Mouse (Mus musculus): ENCODE data around the gene Tmem37.

Gene Tmem37

DNA sequence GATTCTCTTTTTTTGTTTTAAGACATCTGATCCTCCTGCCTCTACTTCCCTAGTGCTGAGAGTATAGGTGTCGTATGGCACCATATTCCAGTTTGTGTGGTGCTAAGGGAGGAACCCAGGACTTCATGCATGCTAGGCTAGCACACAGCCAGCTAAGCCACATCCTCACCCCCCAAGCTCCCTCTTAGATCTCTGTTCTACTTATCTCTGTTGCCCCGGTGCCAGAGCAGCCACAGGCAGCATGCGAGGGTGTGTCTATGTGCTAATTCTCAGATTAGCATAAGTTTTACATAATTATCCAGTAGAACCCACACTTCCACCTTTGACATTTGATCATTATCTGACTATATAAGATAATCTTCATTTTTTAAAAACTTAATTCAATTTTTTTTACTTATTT lies 21.0 kb upstream of the Tmem37 start:
- ATAC-seq (ENCODE audit: insufficient number of reproducible peaks, low FRiP score, low TSS enrichment), result no peak

DNA sequence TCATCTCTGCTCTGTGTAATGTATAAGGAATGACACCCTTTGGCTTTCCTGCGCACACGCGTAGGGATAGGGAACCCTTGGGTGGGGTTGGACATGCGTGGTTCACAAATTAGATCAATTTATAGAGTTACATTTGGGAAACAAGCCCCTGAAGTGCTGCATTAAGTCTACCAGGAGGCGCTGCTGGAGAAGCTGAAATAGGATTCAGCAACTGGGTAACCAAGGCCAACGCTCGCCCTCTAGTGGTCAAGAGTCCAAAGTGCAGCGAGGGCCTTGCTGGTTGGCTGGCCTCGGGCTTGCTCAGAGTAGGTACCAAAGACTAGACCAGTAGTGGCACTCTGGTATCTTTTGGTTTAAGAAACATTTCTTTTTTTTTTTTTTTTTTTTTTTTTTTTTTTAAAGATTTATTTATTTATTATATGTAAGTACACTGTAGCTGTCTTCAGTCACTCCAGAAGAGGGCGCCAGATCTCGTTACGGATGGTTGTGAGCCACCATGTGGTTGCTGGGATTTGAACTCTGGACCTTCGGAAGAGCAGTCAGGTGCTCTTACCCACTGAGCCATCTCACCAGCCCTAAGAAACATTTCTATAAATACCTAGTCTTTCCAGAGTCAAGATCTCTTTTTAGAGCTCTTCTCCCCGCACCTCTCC lies 19.7 kb upstream of the Tmem37 start:
- peak; percentile 76 for ATAC-seq (ENCODE audit: insufficient number of reproducible peaks, low FRiP score, low TSS enrichment)

DNA sequence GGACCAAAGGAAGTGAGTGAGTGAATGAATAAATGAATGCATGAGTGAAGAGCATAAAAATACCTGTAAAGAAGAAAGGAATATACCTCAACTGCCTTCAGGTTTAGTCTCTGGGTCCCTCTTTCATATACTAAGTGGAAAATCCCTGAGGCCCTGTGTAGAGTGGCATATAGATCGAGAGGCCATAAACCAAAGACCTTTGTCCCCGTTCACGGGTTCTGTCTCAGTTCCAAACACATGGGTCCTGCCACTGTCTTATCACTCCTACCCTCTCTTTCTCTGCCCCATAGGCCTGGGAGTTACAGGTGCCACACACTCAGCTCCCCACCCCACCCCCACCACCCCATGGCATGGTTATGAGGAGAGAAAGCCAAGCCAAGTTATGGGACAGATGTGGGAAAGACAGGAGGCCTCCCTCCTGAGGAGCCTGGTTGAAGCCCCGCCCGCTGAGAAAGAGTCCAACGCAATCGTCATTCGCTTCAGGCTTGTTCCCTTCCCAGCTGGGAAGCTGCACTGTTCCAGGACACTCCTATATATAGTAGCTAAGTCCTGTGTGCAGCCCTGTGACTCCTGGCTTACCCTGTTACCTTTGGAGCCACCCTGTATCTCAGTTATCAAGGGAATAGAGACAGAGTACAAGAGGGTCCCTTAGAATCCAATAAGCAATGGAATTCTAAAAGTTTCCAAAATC lies 17.2 kb upstream of the Tmem37 start:
- ATAC-seq (ENCODE audit: insufficient number of reproducible peaks, low FRiP score, low TSS enrichment), result no peak

DNA sequence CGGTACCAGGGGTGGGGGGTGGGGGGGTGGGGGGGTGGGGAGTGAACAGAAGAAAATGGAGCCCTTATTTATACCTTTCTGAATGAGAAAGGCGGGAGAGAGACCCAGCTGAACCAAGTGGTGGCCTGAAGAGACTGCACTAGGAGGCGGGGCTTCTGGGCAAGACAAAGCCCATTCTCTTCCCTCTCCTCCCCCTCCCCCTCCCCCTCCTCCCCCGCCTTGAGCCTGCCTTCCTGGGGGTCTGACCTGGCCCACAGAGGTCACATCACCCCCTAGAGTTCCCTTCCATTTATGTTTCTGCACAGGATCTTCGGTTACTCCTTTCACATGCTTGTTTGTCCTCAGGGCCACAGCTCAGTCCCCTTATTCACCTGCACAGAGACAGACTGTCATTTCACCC lies 15.3 kb upstream of the Tmem37 start:
- ATAC-seq (ENCODE audit: insufficient number of reproducible peaks, low FRiP score, low TSS enrichment), result no peak

DNA sequence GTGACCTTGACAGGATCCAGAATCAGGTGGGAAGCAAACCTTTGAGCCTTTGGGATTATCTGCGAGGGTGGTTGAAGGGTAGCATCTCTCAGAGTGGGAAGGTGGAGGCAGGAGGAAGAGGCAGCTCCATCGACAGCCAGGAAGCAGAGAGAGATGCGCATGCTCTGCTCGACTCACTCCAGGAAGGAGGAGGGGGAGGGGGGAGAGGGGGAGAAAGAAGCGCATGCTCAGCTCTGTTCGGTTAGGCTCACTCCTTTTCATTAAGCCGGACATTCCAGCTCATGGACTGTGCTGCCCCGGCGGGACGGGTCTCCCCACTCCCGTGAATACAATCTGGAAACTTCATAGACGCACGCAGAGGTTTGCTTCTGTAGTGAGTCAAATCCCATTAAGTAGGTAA lies 12.8 kb upstream of the Tmem37 start:
- no peak for ATAC-seq (ENCODE audit: insufficient number of reproducible peaks, low FRiP score, low TSS enrichment)

DNA sequence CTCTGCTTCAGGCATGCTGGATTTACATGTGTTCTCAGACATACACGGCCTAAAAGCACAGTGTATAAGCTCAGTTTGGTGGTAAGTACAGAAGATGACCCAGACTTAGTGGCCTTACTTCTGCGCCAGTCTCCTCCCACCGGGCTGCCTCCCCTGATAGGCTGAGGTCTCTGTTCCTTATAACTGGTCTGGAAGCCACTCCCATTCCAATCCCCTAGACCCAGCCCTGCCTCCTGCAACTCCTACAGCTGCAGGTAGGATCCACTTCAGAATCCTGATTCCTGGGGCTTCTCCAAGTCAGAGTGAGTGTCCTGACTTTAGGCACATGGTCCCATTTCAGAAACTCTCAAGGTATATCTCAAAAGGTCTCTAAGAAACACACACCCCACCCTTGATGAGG lies 11.8 kb upstream of the Tmem37 start:
- no peak for ATAC-seq (ENCODE audit: insufficient number of reproducible peaks, low FRiP score, low TSS enrichment)

DNA sequence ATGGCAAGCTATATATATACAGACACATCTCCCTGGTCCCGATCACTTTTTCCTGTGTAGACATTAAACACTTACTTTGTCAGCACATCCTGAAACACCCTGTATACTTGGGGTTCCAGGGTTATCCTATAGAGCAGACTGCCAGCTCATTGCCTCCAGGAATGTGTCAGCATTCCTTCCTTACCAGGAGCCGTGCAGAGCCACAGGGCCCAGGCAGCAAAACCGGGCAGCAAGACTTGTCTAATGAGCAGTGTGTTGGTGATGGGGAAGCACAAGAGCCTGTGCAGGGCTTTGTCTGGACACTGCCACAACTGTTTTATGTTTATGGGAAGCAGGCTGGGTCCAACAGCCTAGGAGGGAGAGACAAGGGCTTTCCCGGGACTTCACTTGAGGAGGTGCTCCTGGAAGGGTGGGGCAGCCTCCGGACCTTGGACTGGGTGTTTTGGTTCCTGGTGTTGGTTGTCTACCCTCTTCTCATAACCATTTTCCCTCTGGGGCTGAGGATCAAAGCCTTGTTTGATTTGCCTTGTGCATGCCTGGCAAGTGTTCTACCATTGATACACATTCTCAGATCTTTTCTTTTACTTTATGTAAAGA lies 10.1 kb upstream of the Tmem37 start:
- ATAC-seq (ENCODE audit: insufficient number of reproducible peaks, low FRiP score, low TSS enrichment), result no peak

DNA sequence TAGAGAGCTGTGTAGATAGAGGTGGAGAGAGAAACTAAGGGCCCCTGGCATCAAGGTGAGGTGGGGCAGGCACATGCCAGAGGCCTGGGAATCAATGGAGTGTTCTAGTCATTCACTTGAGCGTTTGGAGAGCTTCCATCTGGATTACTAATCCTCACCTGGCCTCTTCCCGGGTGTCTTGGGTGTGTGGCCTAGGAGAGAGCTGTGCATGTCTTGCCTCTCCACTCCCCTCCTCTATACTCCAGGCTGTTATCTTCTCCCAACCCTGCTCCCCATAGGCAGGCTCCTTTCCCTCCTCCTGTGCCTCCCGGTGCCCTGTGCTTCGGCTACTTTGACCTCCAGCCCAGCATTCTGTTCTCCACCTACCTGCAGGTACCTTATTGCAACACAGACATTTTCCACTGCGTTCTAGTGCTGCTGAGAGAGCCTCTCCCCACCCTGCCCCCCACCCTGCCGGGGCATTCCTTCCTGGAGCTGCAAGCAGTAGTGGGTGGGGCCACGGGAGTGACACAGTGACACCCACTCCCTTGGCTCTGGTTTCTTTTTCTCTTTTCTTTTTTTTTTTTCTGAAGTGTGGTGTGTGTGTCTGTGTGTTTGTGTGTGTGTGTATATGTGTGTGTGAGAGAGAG lies 9.2 kb upstream of the Tmem37 start:
- ATAC-seq (ENCODE audit: insufficient number of reproducible peaks, low FRiP score, low TSS enrichment), result no peak

DNA sequence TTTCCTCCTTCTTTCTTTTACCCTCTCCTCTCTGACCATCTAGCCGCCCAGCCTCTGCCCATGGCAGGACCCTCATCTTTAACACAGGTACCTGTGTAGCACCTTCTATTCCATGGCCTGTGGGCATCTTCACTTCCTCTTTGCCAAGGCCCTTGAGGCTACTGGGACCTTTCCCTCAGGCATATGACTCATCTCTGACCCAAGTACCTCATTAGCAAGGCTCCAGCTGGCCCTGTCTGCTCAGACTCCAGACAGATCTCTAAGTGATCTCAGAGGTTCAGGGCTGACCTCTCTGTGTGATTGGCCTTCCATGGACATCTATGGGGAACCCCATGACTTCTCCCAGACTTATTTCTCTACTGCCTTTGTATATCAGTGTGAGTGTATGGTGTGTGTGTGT lies 6.8 kb upstream of the Tmem37 start:
- no peak for ATAC-seq (ENCODE audit: insufficient number of reproducible peaks, low FRiP score, low TSS enrichment)

DNA sequence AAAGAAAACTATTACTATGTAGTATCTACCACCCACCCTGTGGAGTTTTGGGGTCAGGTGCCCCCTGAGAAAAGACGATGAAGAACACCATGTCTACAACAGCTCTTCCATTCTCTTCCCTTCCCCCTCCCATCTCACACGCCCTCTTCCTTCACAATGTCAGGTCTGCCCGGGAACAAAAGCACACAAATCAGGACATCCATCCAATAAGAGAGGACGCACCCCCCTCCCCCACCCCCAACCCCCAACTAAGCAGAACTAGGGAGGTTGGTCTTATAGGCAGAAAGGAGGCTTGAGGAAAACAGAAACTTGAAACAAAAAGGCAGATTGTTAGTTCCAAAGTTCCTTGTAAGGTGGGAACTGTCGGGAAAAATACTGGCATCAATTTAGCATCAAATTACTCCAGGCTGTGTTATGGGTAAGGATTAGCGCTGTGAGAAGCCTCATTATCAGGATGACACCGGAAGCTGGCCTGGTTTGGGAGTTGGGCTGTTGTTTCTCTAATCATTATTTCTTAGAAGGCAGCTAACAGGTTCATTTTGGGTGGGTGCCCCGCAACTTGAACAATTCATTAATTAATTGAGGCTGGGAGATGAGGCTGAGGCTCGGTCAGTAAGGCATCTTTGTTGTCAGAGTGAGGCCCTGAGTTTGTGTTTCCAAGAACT lies 4.0 kb upstream of the Tmem37 start:
- ATAC-seq (ENCODE audit: insufficient number of reproducible peaks, low FRiP score, low TSS enrichment), result no peak

DNA sequence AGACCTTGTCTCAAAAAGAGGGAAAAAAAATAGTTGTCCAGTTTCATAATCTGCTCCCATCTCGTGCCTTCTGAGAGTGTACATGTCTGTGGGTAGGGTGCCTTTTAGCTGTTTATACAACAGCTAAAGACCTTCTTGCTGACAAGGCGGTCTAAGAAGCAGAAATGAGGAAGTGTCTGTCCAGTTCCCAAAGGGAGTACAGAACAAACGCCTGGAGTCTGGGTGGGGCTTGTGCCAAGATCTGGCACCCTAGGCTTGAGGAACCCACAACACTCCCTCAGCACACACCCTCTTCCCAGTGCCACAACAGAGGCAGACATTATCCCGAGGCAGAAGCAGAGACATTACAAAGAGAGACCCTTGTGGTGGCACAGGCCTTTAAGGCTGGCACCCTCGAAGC lies 1.6 kb upstream of the Tmem37 start:
- no peak for ATAC-seq (ENCODE audit: insufficient number of reproducible peaks, low FRiP score, low TSS enrichment)

DNA sequence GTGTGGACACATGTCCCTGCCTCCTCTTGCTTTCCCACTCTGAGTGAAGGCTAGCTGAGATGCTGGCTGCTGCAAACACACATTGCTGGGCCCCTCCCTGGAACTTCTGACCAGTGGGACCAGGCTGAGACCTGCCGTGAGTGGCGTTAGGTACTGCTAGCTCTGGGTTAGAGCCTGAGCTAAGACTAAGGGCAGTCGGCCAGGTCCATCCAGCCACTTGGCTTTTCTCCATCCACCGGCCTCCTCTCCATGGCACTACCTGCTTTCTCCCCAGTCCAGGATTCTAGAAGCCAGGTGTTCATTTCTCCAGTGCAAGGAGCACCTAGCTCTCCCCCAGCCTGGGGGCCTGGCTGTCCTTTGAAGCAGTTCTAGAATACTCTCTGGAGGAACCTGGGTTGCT lies 1.1 kb upstream of the Tmem37 start:
- peak; percentile 7; the same call in 1 of the 2 replicates for ATAC-seq (ENCODE audit: insufficient number of reproducible peaks, low FRiP score, low TSS enrichment)

DNA sequence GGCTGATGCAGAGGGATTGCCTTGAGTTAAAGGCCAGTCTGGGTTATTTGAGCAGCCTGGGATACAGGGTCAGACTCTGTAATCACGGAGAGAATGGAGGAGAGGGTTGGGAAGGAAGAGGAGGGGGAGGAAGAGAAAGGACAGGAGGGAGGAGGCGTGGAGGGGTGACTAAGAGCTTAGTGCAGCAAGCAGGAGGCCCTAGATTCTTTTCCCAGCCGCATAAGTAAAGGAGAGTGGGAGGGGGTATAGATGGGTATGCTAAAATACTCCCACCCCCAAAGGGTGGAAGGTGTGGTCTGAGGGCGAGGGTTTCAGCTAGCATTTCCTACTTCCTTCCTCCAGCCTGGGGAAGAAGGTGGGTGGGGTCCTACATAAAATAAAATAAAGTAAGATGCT lies 431 bp upstream of the Tmem37 start:
- ATAC-seq (ENCODE audit: insufficient number of reproducible peaks, low FRiP score, low TSS enrichment), result no peak

DNA sequence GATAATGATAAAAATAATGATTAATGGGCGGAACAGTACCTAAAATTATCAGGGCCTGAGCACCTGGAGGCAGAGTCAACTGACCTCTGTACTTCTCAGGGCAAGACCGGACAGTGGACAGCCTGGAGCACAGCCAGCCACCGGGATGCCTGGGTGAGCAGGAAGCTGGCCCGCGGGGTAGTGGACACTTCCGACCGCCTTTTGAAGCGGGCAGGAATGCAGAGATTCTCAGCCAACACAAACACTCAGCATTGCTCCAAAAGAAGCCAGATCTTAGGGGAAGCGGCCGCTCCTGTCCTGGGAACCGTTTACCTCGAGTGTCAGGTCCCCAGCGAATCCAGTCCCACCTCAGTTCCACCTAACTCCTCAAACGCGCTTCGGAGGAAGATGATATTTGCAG lies 974 bp downstream of the Tmem37 start:
- ATAC-seq (ENCODE audit: insufficient number of reproducible peaks, low FRiP score, low TSS enrichment), result 0 out of 2 replicates have a peak, but pooled peaks have one; percentile 11

DNA sequence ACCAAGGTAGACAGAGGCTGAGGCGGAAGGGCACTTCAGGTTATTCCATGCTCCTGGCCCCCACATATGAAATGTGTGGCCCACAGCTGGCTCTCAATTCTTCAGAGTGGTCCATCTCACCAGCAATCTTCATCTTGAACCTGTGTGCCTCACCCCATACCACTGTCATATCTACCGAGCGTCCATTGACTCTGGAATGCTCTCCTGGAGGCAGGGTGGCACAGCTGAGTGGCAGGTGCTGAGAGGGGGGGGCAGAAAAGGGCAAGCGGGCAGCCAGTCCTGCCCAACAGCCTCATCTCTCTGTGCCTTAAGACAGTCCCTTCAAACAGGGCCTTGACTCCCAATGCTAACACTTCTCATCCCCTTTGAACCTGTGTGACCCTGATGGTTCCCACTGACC lies 2.7 kb downstream of the Tmem37 start:
- no peak for ATAC-seq (ENCODE audit: insufficient number of reproducible peaks, low FRiP score, low TSS enrichment)

DNA sequence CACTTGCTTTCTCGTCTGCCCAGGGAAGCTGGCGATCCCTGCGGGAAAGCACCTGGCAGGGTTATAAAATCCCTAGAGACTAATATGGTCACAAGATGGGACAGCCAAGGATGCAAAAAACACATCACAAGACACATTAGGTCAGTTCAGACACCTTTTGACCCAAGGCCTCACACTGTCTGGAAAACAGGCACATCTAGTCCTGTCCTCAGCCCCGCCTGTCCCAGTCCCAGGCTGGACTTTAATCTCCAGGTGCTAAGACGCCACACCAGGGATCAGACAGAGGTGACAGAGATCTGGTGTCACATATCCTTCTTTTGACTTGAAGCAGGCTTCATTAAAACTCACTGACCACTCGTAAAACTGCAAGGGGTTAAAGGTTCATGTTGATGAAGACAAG lies 3.7 kb downstream of the Tmem37 start:
- ATAC-seq (ENCODE audit: insufficient number of reproducible peaks, low FRiP score, low TSS enrichment), result no peak

DNA sequence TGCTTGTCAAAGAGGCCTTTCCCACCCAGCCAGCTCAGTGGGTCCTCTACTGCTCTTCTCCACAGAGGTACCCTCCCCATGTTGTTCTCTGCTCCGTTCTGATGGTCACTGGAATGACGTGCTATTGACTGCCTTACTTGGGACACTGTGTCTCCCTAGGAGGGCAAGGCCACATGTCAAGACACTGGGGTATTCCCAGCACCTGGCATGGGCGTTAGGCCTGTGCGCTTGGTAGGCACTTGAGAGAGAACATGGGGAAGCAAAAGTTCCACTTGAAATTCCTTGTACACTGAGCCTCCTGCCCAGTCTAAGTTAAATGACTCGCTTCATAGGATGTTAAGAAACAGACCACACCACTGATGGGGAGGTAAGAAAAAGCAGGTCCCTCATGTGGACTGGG lies 4.8 kb downstream of the Tmem37 start:
- no peak for ATAC-seq (ENCODE audit: insufficient number of reproducible peaks, low FRiP score, low TSS enrichment)

DNA sequence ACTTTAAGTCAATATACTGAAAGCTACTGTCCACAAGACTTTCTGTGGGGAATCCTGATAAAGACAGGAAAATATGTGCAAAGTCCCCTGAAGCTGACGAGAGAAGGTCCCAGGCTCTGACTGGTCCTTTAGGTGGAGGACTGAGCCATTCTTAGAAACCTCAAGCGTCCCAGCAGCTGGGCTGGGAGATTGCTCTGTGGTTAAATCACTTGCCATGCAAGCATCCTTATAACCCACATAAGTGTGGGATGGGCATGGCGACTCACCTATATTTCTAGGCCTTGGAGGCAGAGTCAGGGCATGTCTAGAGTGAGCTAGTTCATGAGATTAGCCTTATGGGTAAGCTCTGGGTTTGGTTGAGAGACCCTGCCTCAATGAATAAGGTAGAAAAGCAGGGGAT lies 7.2 kb downstream of the Tmem37 start:
- ATAC-seq (ENCODE audit: insufficient number of reproducible peaks, low FRiP score, low TSS enrichment), result no peak

DNA sequence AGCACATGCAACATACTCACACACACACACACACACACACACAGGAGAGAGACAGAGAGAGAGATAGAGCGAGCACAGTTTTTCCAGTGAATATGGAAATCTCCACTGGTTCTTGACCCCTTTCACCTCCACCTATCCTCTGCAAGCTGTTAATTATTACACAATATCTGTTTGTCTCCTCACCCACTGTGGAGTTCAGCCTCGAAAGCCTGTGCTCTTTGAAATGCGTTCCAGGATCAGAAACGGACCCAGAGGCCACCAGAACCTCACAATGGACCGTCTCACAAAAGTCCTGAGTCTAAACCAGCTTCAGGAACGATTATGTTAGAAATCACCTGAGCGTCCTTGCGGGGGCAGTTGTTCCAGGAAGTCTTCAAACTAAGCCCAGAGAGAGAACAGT lies 7.7 kb downstream of the Tmem37 start:
- ATAC-seq (ENCODE audit: insufficient number of reproducible peaks, low FRiP score, low TSS enrichment), result no peak

DNA sequence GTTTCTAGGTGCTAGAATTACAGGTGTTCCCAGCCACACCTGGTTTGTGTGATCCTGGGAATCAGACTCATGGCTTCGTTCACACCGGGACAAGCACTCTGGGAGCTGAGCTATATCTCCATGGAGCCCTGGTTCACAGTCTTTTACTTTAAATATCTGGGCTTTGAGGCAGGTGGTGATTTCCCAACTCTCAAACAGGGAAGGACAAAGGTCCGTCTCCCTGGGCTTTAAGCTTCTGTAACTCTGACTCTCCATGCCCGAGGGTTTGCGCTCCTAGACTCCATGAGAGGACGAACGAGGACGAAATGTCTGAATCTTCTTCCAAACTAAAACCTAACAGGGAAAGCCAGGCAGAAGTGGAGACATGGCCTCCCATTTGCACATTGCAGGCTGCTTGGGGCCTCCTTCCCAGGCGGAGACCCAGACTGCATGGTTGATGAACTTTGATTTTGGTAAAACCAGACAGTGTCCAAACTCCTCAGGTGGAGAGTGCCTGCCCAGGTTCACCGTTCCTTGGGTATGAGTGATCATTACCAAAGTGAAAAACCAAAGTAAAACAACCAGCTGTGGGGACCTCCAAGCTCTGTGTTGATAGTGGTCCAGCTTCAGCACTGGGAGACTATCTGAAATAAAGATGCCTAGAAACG lies 9.7 kb downstream of the Tmem37 start:
- no peak for ATAC-seq (ENCODE audit: insufficient number of reproducible peaks, low FRiP score, low TSS enrichment)

DNA sequence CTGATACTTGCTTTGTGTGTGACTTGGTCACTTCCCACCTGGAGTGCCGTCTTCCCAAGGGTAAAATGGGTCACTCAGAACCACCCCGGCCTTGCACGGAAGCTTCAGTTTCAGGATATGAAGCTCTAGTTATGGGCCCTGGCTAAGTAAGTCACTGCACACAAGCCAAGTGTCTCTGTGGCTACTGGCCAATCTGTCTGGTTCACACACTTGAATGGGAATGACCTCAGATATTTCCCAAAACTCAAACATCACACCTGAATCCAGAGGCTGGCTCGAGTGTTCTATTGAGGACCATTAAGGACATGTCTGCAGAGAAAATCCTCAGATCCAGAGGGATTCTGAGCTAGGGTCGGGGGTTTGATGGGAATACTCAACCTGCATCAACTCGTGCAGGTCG lies 11.6 kb downstream of the Tmem37 start:
- ATAC-seq (ENCODE audit: insufficient number of reproducible peaks, low FRiP score, low TSS enrichment), result no peak

Data from cerebellum, adult (tissue).